Mouse (Mus musculus) urinary bladder, postnatal 25 days (tissue): ENCODE measurements around the gene Avil.

ENCODE experiments used
- DNase-seq: peaks from one replicate; pipeline ENCODE4 v3.0.0; 2022; ENCODE audit warnings: low spot score

The Avil gene

GRCm38 (mm10) chr10:126981746-126982145 is 18.8 kb upstream of the Avil start:
- DNase-seq, result no peak

GRCm38 (mm10) chr10:126983193-126983725 is 17.2 kb upstream of the Avil start:
- no peak for DNase-seq

- DNase-seq, result no peak
Measured at GRCm38 (mm10) chr10:126984189-126985004, 16.1 kb upstream of the Avil start.

GRCm38 (mm10) chr10:126985127-126985526 is 15.4 kb upstream of the Avil start:
- DNase-seq, result no peak

- DNase-seq, result no peak
Measured at GRCm38 (mm10) chr10:126985579-126985978, 14.9 kb upstream of the Avil start.

GRCm38 (mm10) chr10:126986541-126986961 is 14.0 kb upstream of the Avil start:
- DNase-seq, result peak; percentile 66

- no peak for DNase-seq
Measured at GRCm38 (mm10) chr10:126987183-126988118, 13.1 kb upstream of the Avil start.

GRCm38 (mm10) chr10:126988513-126989165 is 11.9 kb upstream of the Avil start:
- DNase-seq, result no peak

GRCm38 (mm10) chr10:126990313-126991056 is 10.0 kb upstream of the Avil start:
- peak; percentile 93 for DNase-seq

GRCm38 (mm10) chr10:126991676-126992075 is 8.8 kb upstream of the Avil start:
- DNase-seq, result no peak

GRCm38 (mm10) chr10:126993621-126994020 is 6.9 kb upstream of the Avil start:
- DNase-seq, result no peak

- no peak for DNase-seq
Measured at GRCm38 (mm10) chr10:126997340-126998113, 3.0 kb upstream of the Avil start.

GRCm38 (mm10) chr10:127001297-127001696 is 788 bp downstream of the Avil start:
- DNase-seq, result no peak

GRCm38 (mm10) chr10:127002056-127002455 is 1.5 kb downstream of the Avil start:
- no peak for DNase-seq

- DNase-seq, result no peak
Measured at GRCm38 (mm10) chr10:127002765-127003164, 2.3 kb downstream of the Avil start.

GRCm38 (mm10) chr10:127003334-127003733 is 2.8 kb downstream of the Avil start:
- DNase-seq, result no peak

- DNase-seq, result no peak
Measured at GRCm38 (mm10) chr10:127003806-127004205, 3.3 kb downstream of the Avil start.

- no peak for DNase-seq
Measured at GRCm38 (mm10) chr10:127016488-127016887, 16.0 kb downstream of the Avil start.

- no peak for DNase-seq
Measured at GRCm38 (mm10) chr10:127017071-127017470, 16.6 kb downstream of the Avil start.

GRCm38 (mm10) chr10:127018422-127018821 is 17.9 kb downstream of the Avil start:
- no peak for DNase-seq
